Mouse (Mus musculus): ENCODE results near the gene Zfp454. TPM values are rescaled to one million over a fixed set of nuclear protein-coding genes. Genes with fewer than 3 reads are reported as not detected.

Zfp454 gene
- total and polyA plus RNA-seq, 3 experiments = not detected

- DNase-seq (ENCODE audit: low read depth, low spot score) = no peak
- TF ChIP-seq RAD21 (IDR thresholded peaks at IDR 0.05; ENCODE audit: low read depth, low read length) (no peak), KAT2A (conservative IDR thresholded peaks at IDR 0.05; ENCODE audit: low read depth, low read length) (no peak), MAX (IDR thresholded peaks at IDR 0.05; ENCODE audit: low read length) (no peak), RCOR1 (IDR thresholded peaks at IDR 0.05; ENCODE audit: low read depth, low read length) (no peak), GATA1 (IDR thresholded peaks at IDR 0.05; ENCODE audit: low read depth, low read length) (no peak), MEF2A (IDR thresholded peaks at IDR 0.05; ENCODE audit: extremely low read depth, insufficient replicate concordance, low read depth, low read length, poor library complexity, severe bottlenecking) (no peak), JUND (IDR thresholded peaks at IDR 0.05; ENCODE audit: low read depth, low read length) (no peak), ELF1 (IDR thresholded peaks at IDR 0.05; ENCODE audit: low read depth, low read length) (no peak), SIN3A (IDR thresholded peaks at IDR 0.05; ENCODE audit: low read length) (no peak), NRF1 (IDR thresholded peaks at IDR 0.05; ENCODE audit: insufficient read depth, low read depth, low read length, poor library complexity, severe bottlenecking) (no peak), USF2 (IDR thresholded peaks at IDR 0.05; ENCODE audit: borderline replicate concordance in 1 of 2, insufficient read depth in 1 of 2, low read depth in 1 of 2, low read length in 2 of 2) (no peak), USF1 (IDR thresholded peaks at IDR 0.05; ENCODE audit: low read depth, low read length) (no peak), ZNF384 (IDR thresholded peaks at IDR 0.05; ENCODE audit: low read depth, low read length) (no peak), ETS1 (IDR thresholded peaks at IDR 0.05; ENCODE audit: low read depth, low read length) (no peak), MAZ (IDR thresholded peaks at IDR 0.05; ENCODE audit: low read depth, low read length) (no peak), CTCF (IDR thresholded peaks at IDR 0.05 in 2 of 3, conservative IDR thresholded peaks at IDR 0.05 in 1 of 3; ENCODE audit: control insufficient read depth in 1 of 3, insufficient read depth in 1 of 3, low read depth in 2 of 3, low read length in 3 of 3, poor library complexity in 1 of 3, severe bottlenecking in 1 of 3) (no peak), TBP (IDR thresholded peaks at IDR 0.05; ENCODE audit: low read depth, low read length) (no peak), POLR2AphosphoS5 (IDR thresholded peaks at IDR 0.05; ENCODE audit: borderline replicate concordance, low read depth, low read length) (no peak)
- Histone ChIP-seq H3K79me2 (ENCODE audit: control insufficient read depth, insufficient read depth, low read length, poor library complexity) (no peaks in the 10 kb centered on the region), H3K36me3 (ENCODE audit: control insufficient read depth in 1 of 2, insufficient read depth in 2 of 2, low read length in 2 of 2) (no peaks in the 10 kb centered on the region), H3K27me3 (ENCODE audit: control insufficient read depth in 1 of 2, insufficient read depth in 2 of 2, low read length in 2 of 2) (no peaks in the 10 kb centered on the region), H3K9me3 (replicated peaks; ENCODE audit: insufficient read depth, low read length) (no peaks in the 10 kb centered on the region), H3K27ac (ENCODE audit: control insufficient read depth, low read depth, low read length) (no peak overlapping the region), H3K4me3 (ENCODE audit: control insufficient read depth in 1 of 2, insufficient read depth in 1 of 2, low read depth in 2 of 2, low read length in 2 of 2) (no peak overlapping the region), H3K4me1 (ENCODE audit: control insufficient read depth in 1 of 2, insufficient read depth in 2 of 2, low read length in 2 of 2) (no peaks in the 10 kb centered on the region), H3K9ac (ENCODE audit: control insufficient read depth, low read depth, low read length, poor library complexity, severe bottlenecking) (no peak overlapping the region)
These were observed 538 bp downstream of the Zfp454 start for GRCm38 (mm10) chr11:50886933-50887293.

GRCm38 (mm10) chr11:50886231-50886932, 1.1 kb downstream of the Zfp454 start:
- Histone ChIP-seq H3K4me1 (ENCODE audit: control insufficient read depth in 1 of 2, insufficient read depth in 2 of 2, low read length in 2 of 2) (no peaks in the 10 kb centered on the region), H3K27me3 (ENCODE audit: control insufficient read depth in 1 of 2, insufficient read depth in 2 of 2, low read length in 2 of 2) (no peaks in the 10 kb centered on the region), H3K4me3 (ENCODE audit: control insufficient read depth in 1 of 2, insufficient read depth in 1 of 2, low read depth in 2 of 2, low read length in 2 of 2) (no peak overlapping the region), H3K36me3 (ENCODE audit: control insufficient read depth in 1 of 2, insufficient read depth in 2 of 2, low read length in 2 of 2) (no peaks in the 10 kb centered on the region), H3K9me3 (replicated peaks; ENCODE audit: insufficient read depth, low read length) (no peaks in the 10 kb centered on the region), H3K27ac (ENCODE audit: control insufficient read depth, low read depth, low read length) (no peak overlapping the region), H3K9ac (ENCODE audit: control insufficient read depth, low read depth, low read length, poor library complexity, severe bottlenecking) (no peak overlapping the region), H3K79me2 (ENCODE audit: control insufficient read depth, insufficient read depth, low read length, poor library complexity) (no peaks in the 10 kb centered on the region)
- no peak for DNase-seq (ENCODE audit: low read depth, low spot score)
- TF ChIP-seq MAFK (IDR thresholded peaks at IDR 0.05; ENCODE audit: borderline replicate concordance, low read depth, low read length) = no peak
- no peak for TF ChIP-seq BHLHE40 (IDR thresholded peaks at IDR 0.05; ENCODE audit: borderline replicate concordance, low read depth, low read length)
- no peak for TF ChIP-seq MAZ (IDR thresholded peaks at IDR 0.05; ENCODE audit: low read depth, low read length)
- no peak for TF ChIP-seq GABPA (IDR thresholded peaks at IDR 0.05; ENCODE audit: low read depth, low read length)
- TF ChIP-seq TAL1 (IDR thresholded peaks at IDR 0.05; ENCODE audit: low read length) = no peak
- TF ChIP-seq MYC (IDR thresholded peaks at IDR 0.05; ENCODE audit: low read depth, low read length) = no peak
- no peak for TF ChIP-seq KAT2A (conservative IDR thresholded peaks at IDR 0.05; ENCODE audit: low read depth, low read length)

Measured in MEL (cell line).